Mouse (Mus musculus) spleen, postnatal 14 days (tissue): Measurements from ENCODE around the gene Klhl29.

Source experiments
- DNase-seq, 2 experiments: peaks; one replicate each; pipeline ENCODE4 v3.0.0; 2021 to 2022; ENCODE audit warnings: low spot score in 2 of 2

Klhl29 gene

GRCm38 (mm10) chr12:5375616-5376461 lies at the start of gene Klhl29:
Klhl29 (minus strand) TSS chr12:5375682.
- DNase-seq, result no peak

GRCm38 (mm10) chr12:5425276-5425675 lies 49.8 kb upstream of the Klhl29 start:
- no peak for DNase-seq

DNA sequence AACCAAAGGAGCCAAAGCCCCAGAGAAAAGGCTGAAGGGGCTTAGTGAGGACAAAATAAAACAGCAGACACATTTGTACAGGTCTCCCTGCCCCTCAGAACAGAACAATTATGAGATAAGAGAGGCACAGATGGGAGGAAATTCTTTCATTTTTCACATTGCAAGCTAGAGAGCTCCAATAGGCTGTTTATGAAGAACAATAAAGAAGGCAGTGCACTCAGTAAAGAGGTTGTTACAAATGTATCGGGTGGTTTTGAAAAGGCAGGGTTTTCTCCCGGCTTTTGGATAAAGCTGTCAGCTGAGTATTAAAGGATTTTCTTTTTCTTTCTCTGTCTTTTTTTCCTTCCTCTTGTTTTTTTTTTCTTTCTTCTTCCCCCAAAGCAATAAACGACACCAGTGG lies 40.3 kb upstream of the Klhl29 start:
- no peak for DNase-seq

DNA sequence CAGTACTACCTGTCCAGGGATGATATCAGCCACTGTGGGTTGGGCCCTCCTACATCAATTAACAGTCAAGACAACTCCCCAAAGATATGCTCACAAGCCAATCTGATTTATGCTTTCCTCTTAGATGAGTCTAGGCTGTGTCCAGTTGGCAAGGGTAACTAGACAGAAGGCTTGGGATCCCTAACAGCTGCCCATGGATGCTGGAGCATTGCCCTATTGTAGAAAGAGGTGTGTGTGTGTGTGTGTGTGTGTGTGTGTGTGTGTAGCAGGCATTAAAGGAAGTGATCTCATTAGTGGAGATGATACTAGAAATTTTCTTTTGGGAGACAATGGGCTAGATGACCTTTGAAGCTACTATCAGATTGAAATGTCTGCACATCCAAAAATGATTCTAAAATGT lies 38.5 kb upstream of the Klhl29 start:
- DNase-seq, result no peak

GRCm38 (mm10) chr12:5411761-5412537 lies 36.5 kb upstream of the Klhl29 start:
- no peak for DNase-seq

DNA sequence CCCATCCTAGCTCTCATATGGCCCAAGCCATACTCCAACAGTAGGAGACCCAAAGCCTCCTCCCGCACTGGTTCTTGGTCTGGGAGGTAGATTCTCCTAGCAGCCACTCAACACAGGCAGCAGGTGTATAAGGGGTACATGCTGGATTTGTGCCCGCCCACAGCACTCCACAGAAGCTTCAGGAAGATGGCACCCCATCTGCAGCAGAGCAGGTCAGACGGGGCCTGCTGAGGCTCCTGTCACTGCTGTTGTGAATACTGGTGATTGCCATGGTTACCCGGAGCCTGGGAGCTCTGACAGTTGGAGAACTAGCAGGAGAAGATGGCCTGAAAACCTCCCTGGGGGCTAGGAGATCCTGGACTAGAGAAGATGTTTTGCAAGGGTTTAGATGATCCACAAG lies 35.9 kb upstream of the Klhl29 start:
- DNase-seq, result no peak

DNA sequence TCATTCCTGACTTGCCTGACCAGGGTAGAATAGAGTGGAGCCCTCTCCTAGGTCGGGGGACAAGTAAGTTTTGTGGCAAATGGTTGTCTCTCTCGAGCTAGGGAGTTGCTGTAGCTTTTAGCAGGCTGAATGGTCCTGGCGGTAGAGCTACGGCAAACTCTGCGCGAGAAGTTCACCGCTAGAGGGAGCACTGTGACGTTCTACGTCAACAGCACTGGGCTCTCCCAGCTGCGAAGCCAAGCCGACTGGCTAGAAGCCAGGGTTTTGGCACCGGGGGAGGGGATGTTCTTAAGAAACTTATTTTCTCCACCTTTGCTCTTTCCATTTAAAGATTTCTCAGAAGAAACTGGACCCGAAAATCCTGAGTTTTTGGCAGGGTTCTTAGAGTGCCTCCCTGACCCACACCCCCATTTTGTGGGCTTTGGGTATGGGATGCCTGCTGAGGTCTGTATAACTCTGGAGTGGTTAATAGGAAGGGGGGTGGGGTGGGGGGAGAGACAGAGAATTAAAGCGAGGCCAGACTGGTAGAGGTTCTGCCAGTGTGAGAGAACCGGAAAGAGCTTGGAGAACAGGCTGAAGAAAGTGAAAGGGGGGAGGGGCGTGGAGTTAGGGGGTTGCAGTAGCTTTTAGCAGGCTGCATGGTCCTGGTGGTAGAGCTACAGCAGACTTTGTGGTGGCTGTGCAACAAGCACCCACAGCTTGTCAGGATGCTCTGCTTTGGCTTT lies 35.1 kb upstream of the Klhl29 start:
- peak in 1 of 2 experiments; percentile 20 for DNase-seq

GRCm38 (mm10) chr12:5407175-5407574 lies 31.7 kb upstream of the Klhl29 start:
- no peak for DNase-seq

DNA sequence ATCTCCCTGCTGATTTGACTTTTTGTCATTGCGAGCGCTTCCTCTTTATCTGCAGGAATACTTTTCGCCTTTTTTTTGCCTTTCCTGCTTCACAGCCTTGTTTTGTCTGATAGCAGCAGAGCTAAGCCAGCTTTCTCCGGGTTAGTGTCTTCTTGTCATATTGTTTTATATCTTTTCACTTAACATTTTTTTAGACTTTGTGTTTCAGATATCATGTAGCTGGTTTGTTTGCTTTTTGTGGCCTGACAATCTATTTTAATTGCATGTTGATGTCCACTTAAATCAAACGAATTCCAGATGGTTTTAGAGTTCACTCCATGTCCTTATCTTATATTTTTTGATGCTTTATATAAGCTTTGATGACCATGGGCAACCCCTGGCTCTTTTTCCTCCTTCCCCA lies 21.9 kb upstream of the Klhl29 start:
- DNase-seq, result no peak

- no peak for DNase-seq
Measured at GRCm38 (mm10) chr12:5395188-5395587, 19.7 kb upstream of the Klhl29 start.

DNA sequence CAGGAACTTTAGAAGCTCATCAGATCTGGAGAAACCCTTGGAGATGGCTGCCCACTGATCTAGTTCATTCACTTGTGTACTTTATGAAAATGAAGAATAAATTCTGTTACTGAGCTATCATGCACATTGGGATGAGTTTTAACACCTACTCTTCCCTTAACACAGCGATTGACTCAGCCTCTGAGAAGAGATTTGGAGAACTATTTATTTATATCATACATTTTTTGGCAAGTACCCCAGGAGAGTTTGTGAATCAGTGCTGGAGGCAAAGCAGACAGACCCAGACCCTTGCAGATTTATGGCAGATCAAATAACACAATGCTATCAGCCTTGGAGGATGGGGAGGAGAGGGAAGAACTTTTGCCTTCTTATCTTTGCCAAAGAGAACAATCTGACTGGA lies 11.6 kb upstream of the Klhl29 start:
- no peak for DNase-seq

GRCm38 (mm10) chr12:5386688-5387087 lies 11.2 kb upstream of the Klhl29 start:
- DNase-seq, result no peak

DNA sequence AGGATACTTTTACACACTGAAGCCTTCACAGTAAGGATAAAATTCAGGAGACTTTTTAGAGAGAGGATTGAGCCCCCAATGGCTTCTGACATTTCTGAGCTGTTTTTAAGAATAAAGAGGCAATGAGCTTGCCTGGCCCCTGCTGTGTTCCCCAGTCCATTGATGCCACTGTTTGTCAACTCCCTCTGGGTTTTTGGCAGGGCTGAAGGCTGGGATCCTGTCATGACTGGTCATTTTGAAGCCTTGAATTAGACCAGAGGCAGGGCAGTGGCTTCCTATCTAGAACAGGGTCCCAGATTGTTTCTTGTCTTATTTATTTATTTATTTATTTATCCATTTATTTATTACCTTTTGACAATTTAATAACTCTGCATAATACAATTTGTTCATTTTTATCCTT lies 6.2 kb upstream of the Klhl29 start:
- DNase-seq, result no peak

- DNase-seq, result no peak
Measured at GRCm38 (mm10) chr12:5374684-5375615, 532 bp downstream of the Klhl29 start.

DNA sequence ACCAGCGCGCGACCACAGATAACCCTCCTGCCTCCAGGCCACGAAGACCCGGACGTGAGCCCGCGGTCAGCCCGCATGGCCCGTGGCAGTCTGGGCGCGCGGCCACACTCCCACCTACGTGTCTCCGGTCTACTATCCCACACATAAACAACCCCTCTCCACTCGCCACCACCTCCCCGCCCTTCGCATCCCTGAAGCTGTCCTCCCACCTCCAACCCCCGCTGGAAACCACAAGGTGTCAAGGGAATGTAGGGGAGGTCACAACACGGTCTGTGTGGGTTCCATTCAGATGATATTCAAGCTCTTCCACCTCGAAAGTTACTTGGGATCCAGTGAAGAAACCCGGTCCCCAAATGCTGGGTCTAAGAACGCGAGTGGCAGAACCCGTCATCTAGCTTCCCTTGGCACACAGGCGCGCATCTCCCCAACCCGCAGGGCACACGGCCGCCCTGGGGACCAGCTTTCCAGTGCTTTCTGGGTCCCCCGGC lies 1.2 kb downstream of the Klhl29 start:
- DNase-seq, result no peak

- DNase-seq, result no peak
Measured at GRCm38 (mm10) chr12:5373641-5374195, 1.8 kb downstream of the Klhl29 start.

DNA sequence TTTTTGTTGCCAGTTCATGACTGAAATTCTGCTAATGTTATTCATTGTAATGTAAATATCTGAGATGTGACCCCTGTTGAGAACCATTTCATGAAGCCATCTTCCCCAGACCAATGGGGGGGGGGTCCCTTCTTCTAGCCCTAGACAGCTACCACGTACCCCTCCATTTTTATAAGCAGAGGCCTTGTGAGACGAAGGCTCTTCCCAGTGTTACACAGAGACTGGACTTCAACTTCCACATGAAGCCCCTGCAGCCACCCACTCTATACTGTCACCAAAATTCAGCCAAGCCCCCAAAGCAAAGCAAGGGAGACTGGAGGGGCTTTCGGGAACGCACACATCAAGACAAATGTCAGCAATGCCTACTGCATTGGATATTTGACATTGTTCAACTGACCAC lies 6.1 kb downstream of the Klhl29 start:
- no peak for DNase-seq

DNA sequence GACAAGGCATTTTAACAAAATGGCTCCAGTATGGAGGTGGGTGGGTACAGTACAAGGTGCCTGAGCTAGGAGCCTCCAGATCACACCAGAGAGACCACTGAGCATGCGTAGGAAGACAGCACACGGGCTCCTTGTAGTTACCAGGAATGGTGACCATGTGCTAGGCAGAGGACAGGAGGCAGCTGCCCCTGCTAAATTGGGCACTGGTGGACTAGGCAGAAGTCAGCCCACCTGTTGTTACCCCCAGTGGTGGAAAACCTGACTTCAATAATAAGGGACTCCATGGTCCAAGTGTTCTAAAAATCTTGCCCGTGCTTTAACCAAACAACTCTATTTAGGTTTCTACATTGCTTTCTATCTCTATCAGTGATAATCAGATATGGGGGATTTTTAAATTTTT lies 10.6 kb downstream of the Klhl29 start:
- DNase-seq, result no peak

- DNase-seq, result no peak
Measured at GRCm38 (mm10) chr12:5363961-5364634, 11.4 kb downstream of the Klhl29 start.

GRCm38 (mm10) chr12:5359065-5359464 lies 16.4 kb downstream of the Klhl29 start:
- DNase-seq, result no peak
